Mouse (Mus musculus) intestine, postnatal 0 days (tissue): ENCODE results near the gene Prr14l. TPM values are rescaled to one million over a fixed set of nuclear protein-coding genes. Genes with fewer than 3 reads are reported as not detected.
A peak's percentile ranks its signal among the peaks of the same experiment; 100 is the strongest.
"Not testable (repeated sequence)": the region's sequence is repeated elsewhere in the genome, so short reads cannot be mapped to it uniquely, and the experiment has no call there.

ENCODE experiments used
- ATAC-seq: fragments of 200-750 bp; cut with Nextera tagmentation; 2 replicates; pipeline ENCODE4 v1.8.0; 2017; ENCODE audit warnings: mild to moderate bottlenecking, moderate TSS enrichment, moderate library complexity
- H3K27ac ChIP-seq: fragments of 300-500 bp; sonication (generic); 2 replicates; pipeline ENCODE4 v1.5.1; 2014; ENCODE audit warnings: mild to moderate bottlenecking, low read depth, low read length, moderate library complexity
- H3K27me3 ChIP-seq: fragments of 300-500 bp; sonication (generic); replicated peaks from 2 replicates; pipeline ENCODE4 v1.6.1; 2014; ENCODE audit warnings: low read length, mixed read lengths; ENCODE audit not compliant: control insufficient read depth, insufficient read depth
- H3K36me3 ChIP-seq: fragments of 300-500 bp; sonication (generic); 2 replicates; pipeline ENCODE4 v1.6.1; 2014; ENCODE audit warnings: mild to moderate bottlenecking, moderate library complexity; ENCODE audit not compliant: control insufficient read depth, insufficient read depth
- H3K4me1 ChIP-seq: fragments of 300-500 bp; sonication (generic); replicated peaks from 2 replicates; pipeline ENCODE4 v1.6.1; 2014; ENCODE audit warnings: antibody characterized with exemption, low read length, mixed read lengths; ENCODE audit not compliant: control insufficient read depth, insufficient read depth
- H3K4me2 ChIP-seq: fragments of 300-500 bp; sonication (generic); replicated peaks from 2 replicates; pipeline ENCODE4 v1.6.1; 2014; ENCODE audit warnings: low read depth, mild to moderate bottlenecking, moderate library complexity
- H3K4me3 ChIP-seq: fragments of 300-500 bp; sonication (generic); 2 replicates; pipeline ENCODE4 v1.5.1; 2014; ENCODE audit warnings: low read depth, low read length
- H3K9ac ChIP-seq: fragments of 300-500 bp; sonication (generic); 2 replicates; pipeline ENCODE4 v1.6.1; 2014; ENCODE audit warnings: mild to moderate bottlenecking, low read depth, low read length
- H3K9me3 ChIP-seq: fragments of 300-500 bp; sonication (generic); 2 replicates; pipeline ENCODE4 v1.6.1; 2016; ENCODE audit warnings: mixed run types; ENCODE audit not compliant: control insufficient read depth
- CTCF ChIP-seq: sonication (generic); IDR thresholded peaks from 2 replicates; pipeline ENCODE4 v1.5.1; 2016; ENCODE audit warnings: low read depth, mild to moderate bottlenecking, control low read depth, antibody characterized with exemption, moderate library complexity
- WGBS: fragments of 180-500 bp; shearing (Covaris S2); extraction: QIAGEN DNeasy Blood & Tissue Kit; methylation state at CpG from one replicate; pipeline ENCODE4 v1.1.7; 2014; 5-methylcytosine and 5-hydroxymethylcytosine counted together
- polyA plus RNA-seq: library from polyadenylated mRNA; unstranded; fragments of >200 nt; fragmentation: Nextera tagmentation; extraction: Ambion mirVana; gene quantifications from 2 replicates; pipeline ENCODE4 v1.2.1, GENCODE M21; 2015

The Prr14l gene
- polyA plus RNA-seq, 1 experiment from 2014 or later, result 6.5 TPM

GRCm38 (mm10) chr5:32862469-32863132 is 8.5 kb upstream of the Prr14l start:
- no peak for TF ChIP-seq CTCF
- Histone ChIP-seq H3K4me2 (peak overlapping the region; percentile 70; the same call in 1 of the 2 replicates), H3K36me3 (0 out of 2 replicates have a peak, but pooled peaks cover under 1% of the 10 kb centered on the region), H3K4me1 (no peaks in the 10 kb centered on the region), H3K9me3 (no peaks in the 10 kb centered on the region), H3K9ac (no peak overlapping the region), H3K4me3 (0 out of 2 replicates have a peak overlapping the region, but pooled peaks have one; percentile 80), H3K27me3 (no peaks in the 10 kb centered on the region), H3K27ac (no peak overlapping the region)
- ATAC-seq, result no peak
- 43% methylated on average over 6 of the region's 6 CpGs for WGBS

GRCm38 (mm10) chr5:32861082-32861481 is 7.0 kb upstream of the Prr14l start:
- no peak overlapping the region for H3K4me3 ChIP-seq
- 91% methylated on average over 1 of the region's 1 CpGs for WGBS
- H3K4me2 ChIP-seq, result no peak overlapping the region
- no peak overlapping the region for H3K27ac ChIP-seq
- H3K27me3 ChIP-seq, result no peaks in the 10 kb centered on the region
- TF ChIP-seq CTCF, result no peak
- no peaks in the 10 kb centered on the region for H3K4me1 ChIP-seq
- no peaks in the 10 kb centered on the region for H3K36me3 ChIP-seq
- H3K9ac ChIP-seq, result no peak overlapping the region
- ATAC-seq, result no peak
- no peaks in the 10 kb centered on the region for H3K9me3 ChIP-seq

- H3K9me3 ChIP-seq, result no peaks in the 10 kb centered on the region
- H3K9ac ChIP-seq, result no peak overlapping the region; the same call in 1 of the 2 replicates
- no peak for ATAC-seq
- H3K36me3 ChIP-seq, result no peaks in the 10 kb centered on the region
- 4% methylated on average over 6 of the region's 6 CpGs for WGBS
- no peaks in the 10 kb centered on the region for H3K27me3 ChIP-seq
- H3K4me3 ChIP-seq, result peak overlapping the region; percentile 51
- H3K27ac ChIP-seq, result no peak overlapping the region; the same call in 1 of the 2 replicates
- 0 out of 2 replicates have a peak, but pooled peaks cover 5% of the 10 kb centered on the region for H3K4me1 ChIP-seq
- TF ChIP-seq CTCF, result no peak; the same call in 1 of the 2 replicates
- H3K4me2 ChIP-seq, result peak overlapping the region; percentile 75
Measured at GRCm38 (mm10) chr5:32857781-32858220, 3.7 kb upstream of the Prr14l start.

- ATAC-seq, H3K27ac ChIP-seq: not testable (repeated sequence)
- WGBS, result 88% methylated on average over 2 of the region's 3 CpGs
Measured at GRCm38 (mm10) chr5:32855274-32855673, 1.2 kb upstream of the Prr14l start.

GRCm38 (mm10) chr5:32854818-32855217 is 762 bp upstream of the Prr14l start:
- 89% methylated on average over 4 of the region's 4 CpGs for WGBS

More at GRCm38 (mm10) chr5:32855274-32855673, 1.2 kb upstream of the Prr14l start:
- not testable (repeated sequence) for H3K4me1 ChIP-seq, H3K9me3 ChIP-seq, H3K36me3 ChIP-seq, H3K4me2 ChIP-seq, H3K4me3 ChIP-seq, H3K9ac ChIP-seq, H3K27me3 ChIP-seq

GRCm38 (mm10) chr5:32852026-32852425 is 2.0 kb downstream of the Prr14l start:
- peak overlapping the region; percentile 84 for H3K4me2 ChIP-seq
- H3K27ac ChIP-seq, result no peak overlapping the region
- H3K4me3 ChIP-seq, result no peak overlapping the region
- no peaks in the 10 kb centered on the region for H3K9me3 ChIP-seq
- no peak overlapping the region for H3K9ac ChIP-seq
- peaks cover 6% of the 10 kb centered on the region; the same call in 1 of the 2 replicates for H3K36me3 ChIP-seq
- no peak for TF ChIP-seq CTCF
- no peaks in the 10 kb centered on the region for H3K27me3 ChIP-seq
- ATAC-seq, result no peak
- 22% methylated on average over 6 of the region's 6 CpGs for WGBS
- H3K4me1 ChIP-seq, result 0 out of 2 replicates have a peak, but pooled peaks cover 5% of the 10 kb centered on the region

More at GRCm38 (mm10) chr5:32854818-32855217, 762 bp upstream of the Prr14l start:
- Histone ChIP-seq H3K4me1 (0 out of 2 replicates have a peak, but pooled peaks cover 5% of the 10 kb centered on the region), H3K27ac (no peak overlapping the region), H3K27me3 (no peaks in the 10 kb centered on the region), H3K4me2 (no peak overlapping the region), H3K4me3 (no peak overlapping the region), H3K36me3 (no peaks in the 10 kb centered on the region; the same call in 1 of the 2 replicates), H3K9ac (no peak overlapping the region), H3K9me3 (no peaks in the 10 kb centered on the region)
- TF ChIP-seq CTCF, result no peak
- no peak for ATAC-seq

- peaks cover 16% of the 10 kb centered on the region for H3K36me3 ChIP-seq
- WGBS, result 78% methylated on average over 3 of the region's 3 CpGs
- H3K4me2 ChIP-seq, H3K4me3 ChIP-seq, H3K27ac ChIP-seq, ATAC-seq, H3K9me3 ChIP-seq, H3K27me3 ChIP-seq, H3K9ac ChIP-seq, H3K4me1 ChIP-seq: not testable (repeated sequence)
Measured at GRCm38 (mm10) chr5:32849580-32849979, 4.5 kb downstream of the Prr14l start.
